Mouse (Mus musculus) ZHBTc4 (cell line): ENCODE data around the gene Foxo3.

Source experiments
- DNase-seq: peaks from one replicate; pipeline ENCODE4 v3.0.0-alpha.2; 2011; ENCODE audit warnings: low read depth, low spot score

Foxo3 gene

GRCm38 (mm10) chr10:42275871-42276501 lies 569 bp downstream of the Foxo3 start:
- peak; percentile 67 for DNase-seq

GRCm38 (mm10) chr10:42275401-42275870 lies 1.1 kb downstream of the Foxo3 start:
- DNase-seq, result peak; percentile 59

- peak; percentile 46 for DNase-seq
These were observed 1.7 kb downstream of the Foxo3 start for GRCm38 (mm10) chr10:42274712-42275400.

- peak; percentile 90 for DNase-seq
These were observed 2.5 kb downstream of the Foxo3 start for GRCm38 (mm10) chr10:42273760-42274691.

GRCm38 (mm10) chr10:42273403-42273759 lies 3.2 kb downstream of the Foxo3 start:
- DNase-seq, result no peak

GRCm38 (mm10) chr10:42271454-42272230 lies 4.9 kb downstream of the Foxo3 start:
- DNase-seq, result no peak

- DNase-seq, result no peak
These were observed 6.1 kb downstream of the Foxo3 start for GRCm38 (mm10) chr10:42270277-42271083.

- DNase-seq, result peak; percentile 35
These were observed 7.1 kb downstream of the Foxo3 start for GRCm38 (mm10) chr10:42269281-42270025.

GRCm38 (mm10) chr10:42267811-42268545 lies 8.6 kb downstream of the Foxo3 start:
- no peak for DNase-seq

GRCm38 (mm10) chr10:42265021-42265689 lies 11.4 kb downstream of the Foxo3 start:
- no peak for DNase-seq

- DNase-seq, result no peak
These were observed 12.4 kb downstream of the Foxo3 start for GRCm38 (mm10) chr10:42264195-42264594.

- no peak for DNase-seq
These were observed 12.9 kb downstream of the Foxo3 start for GRCm38 (mm10) chr10:42263701-42264100.

- no peak for DNase-seq
These were observed 14.5 kb downstream of the Foxo3 start for GRCm38 (mm10) chr10:42262061-42262460.

- no peak for DNase-seq
These were observed 15.5 kb downstream of the Foxo3 start for GRCm38 (mm10) chr10:42261103-42261502.

GRCm38 (mm10) chr10:42260523-42260922 lies 16.0 kb downstream of the Foxo3 start:
- DNase-seq, result no peak

GRCm38 (mm10) chr10:42259602-42260001 lies 17.0 kb downstream of the Foxo3 start:
- DNase-seq, result no peak

GRCm38 (mm10) chr10:42257985-42258384 lies 18.6 kb downstream of the Foxo3 start:
- no peak for DNase-seq

- no peak for DNase-seq
These were observed 21.8 kb downstream of the Foxo3 start for GRCm38 (mm10) chr10:42254788-42255187.
